Mouse (Mus musculus) thymus, postnatal 4 days (tissue): ENCODE data around the gene Pdlim3.
"Not testable (repeated sequence)": the region's sequence is repeated elsewhere in the genome, so short reads cannot be mapped to it uniquely, and the experiment has no call there.

Experiments
- DNase-seq: peaks from one replicate; pipeline ENCODE4 v3.0.0; 2021

The Pdlim3 gene

GRCm38 (mm10) chr8:45885202-45885685, at the start of gene Pdlim3:
TSS of gene Pdlim3 (plus strand) at chr8:45885461.
- DNase-seq = no peak

GRCm38 (mm10) chr8:45843306-45843705, 42.0 kb upstream of the Pdlim3 start:
- no peak for DNase-seq

- no peak for DNase-seq
Observed at GRCm38 (mm10) chr8:45844097-45844885, 41.0 kb upstream of the Pdlim3 start.

- no peak for DNase-seq
Observed at GRCm38 (mm10) chr8:45844911-45845481, 40.3 kb upstream of the Pdlim3 start.

GRCm38 (mm10) chr8:45845906-45846305, 39.4 kb upstream of the Pdlim3 start:
- no peak for DNase-seq

GRCm38 (mm10) chr8:45855118-45855517, 30.1 kb upstream of the Pdlim3 start:
- no peak for DNase-seq

- DNase-seq = no peak
Observed at GRCm38 (mm10) chr8:45857734-45858133, 27.5 kb upstream of the Pdlim3 start.

GRCm38 (mm10) chr8:45858391-45858790, 26.9 kb upstream of the Pdlim3 start:
- no peak for DNase-seq

GRCm38 (mm10) chr8:45871587-45871986, 13.7 kb upstream of the Pdlim3 start:
- DNase-seq = not testable (repeated sequence)

GRCm38 (mm10) chr8:45872077-45872476, 13.2 kb upstream of the Pdlim3 start:
- DNase-seq = no peak

GRCm38 (mm10) chr8:45874945-45875626, 10.2 kb upstream of the Pdlim3 start:
- DNase-seq = no peak

- no peak for DNase-seq
Observed at GRCm38 (mm10) chr8:45876397-45876796, 8.9 kb upstream of the Pdlim3 start.

- DNase-seq = no peak
Observed at GRCm38 (mm10) chr8:45877680-45878079, 7.6 kb upstream of the Pdlim3 start.

- no peak for DNase-seq
Observed at GRCm38 (mm10) chr8:45880457-45880856, 4.8 kb upstream of the Pdlim3 start.

- DNase-seq = no peak
Observed at GRCm38 (mm10) chr8:45881726-45882125, 3.5 kb upstream of the Pdlim3 start.

GRCm38 (mm10) chr8:45883793-45884192, 1.5 kb upstream of the Pdlim3 start:
- DNase-seq = no peak

- no peak for DNase-seq
Observed at GRCm38 (mm10) chr8:45884552-45884951, 709 bp upstream of the Pdlim3 start.

- DNase-seq = no peak
Observed at GRCm38 (mm10) chr8:45885775-45886174, 514 bp downstream of the Pdlim3 start.

GRCm38 (mm10) chr8:45889737-45890136, 4.5 kb downstream of the Pdlim3 start:
- no peak for DNase-seq

GRCm38 (mm10) chr8:45896590-45896989, 11.3 kb downstream of the Pdlim3 start:
- no peak for DNase-seq

- no peak for DNase-seq
Observed at GRCm38 (mm10) chr8:45899783-45900182, 14.5 kb downstream of the Pdlim3 start.

GRCm38 (mm10) chr8:45901626-45902025, 16.4 kb downstream of the Pdlim3 start:
- DNase-seq = no peak

- no peak for DNase-seq
Observed at GRCm38 (mm10) chr8:45903659-45904058, 18.4 kb downstream of the Pdlim3 start.
